Mouse (Mus musculus): ENCODE measurements at regions not wholly inside any gene's neighbourhood (a gene's known extent, or its start where the extent isn't known, plus 50 kb on each side); places are given as distances from the start of the nearest gene placed in this dataset.

GRCm38 (mm10) chr12:106321511-106321910 lies 311.5 kb downstream of the Vrk1 start:
- no peak for TF ChIP-seq POLR2A (IDR thresholded peaks at IDR 0.05; ENCODE audit: borderline replicate concordance, insufficient read depth, low read length)
- no peak for TF ChIP-seq CTCF (IDR thresholded peaks at IDR 0.05; ENCODE audit: borderline replicate concordance, insufficient read depth, low read depth, low read length)

Data from cerebellum, adult 2 months (tissue).